Mouse (Mus musculus) urinary bladder, postnatal 0 days (tissue): Measurements from ENCODE around the gene Tmem119. TPM values are rescaled to one million over a fixed set of nuclear protein-coding genes. Genes with fewer than 3 reads are reported as not detected.

Experiments used
- polyA plus RNA-seq: library from polyadenylated mRNA; unstranded; fragments of >200 nt; fragmentation: Nextera tagmentation; extraction: Ambion mirVana; gene quantifications from 2 replicates; pipeline ENCODE4 v1.2.1, GENCODE M21; 2015

Tmem119 gene
- polyA plus RNA-seq = 63.1 and 65.8 TPM in 2 replicates

GRCm38 (mm10) chr5:113800280-113800679 is at the start of gene Tmem119:
Gene Tmem119, minus strand, starts transcription at chr5:113800516.

GRCm38 (mm10) chr5:113832490-113832901 is 32.2 kb upstream of the Tmem119 start, which contains the start of gene Selplg:
Gene Selplg, minus strand, starts transcription at chr5:113832644.

DNA sequence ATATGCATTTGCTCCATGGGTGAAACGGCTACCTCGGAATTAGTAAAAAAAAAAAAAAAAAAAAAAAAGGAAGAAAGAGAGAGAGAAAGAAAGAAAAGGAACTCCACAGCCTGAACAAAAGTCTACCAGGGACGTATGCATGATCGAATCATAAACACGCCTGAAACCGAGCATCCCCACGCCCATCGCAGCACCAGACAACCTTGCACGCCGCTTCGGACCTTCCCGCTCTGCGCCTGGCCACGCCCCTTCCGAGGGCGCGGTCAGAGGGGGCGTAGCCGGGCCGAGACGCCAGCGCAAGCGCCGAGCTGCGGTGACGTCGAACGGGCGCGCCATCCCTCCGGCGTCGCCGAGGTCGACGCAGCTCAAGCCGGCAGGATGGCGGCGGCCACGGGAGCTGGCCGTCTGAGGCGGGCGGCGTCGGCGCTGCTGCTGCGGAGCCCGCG is 27.8 kb downstream of the Tmem119 start, which contains the start of the genes Sart3 and Iscu:
Gene Sart3 (minus strand): TSS at position 61 of the 446 bp plus-strand sequence.
Gene Iscu (plus strand): TSS at position 299 of the 446 bp plus-strand sequence.

Other genes starting within 250 kb of the Tmem119 start
- 7.3 and 11.9 TPM in 2 replicates for gene Cmklr1, start 150.1 kb downstream of the Tmem119 start, polyA plus RNA-seq
- gene 1700069L16Rik, start 75.7 kb downstream of the Tmem119 start, polyA plus RNA-seq = not detected in 2 replicates
- gene Ficd, start 64.7 kb downstream of the Tmem119 start, polyA plus RNA-seq = 5.5 and 6.8 TPM in 2 replicates
- 12.2 and 12.3 TPM in 2 replicates for gene Sart3, start 28.0 kb downstream of the Tmem119 start, polyA plus RNA-seq
- 211 and 220 TPM in 2 replicates for gene Iscu, start 27.8 kb downstream of the Tmem119 start, polyA plus RNA-seq
- 4.0 and 14.8 TPM in 2 replicates for gene Selplg, start 32.1 kb upstream of the Tmem119 start, polyA plus RNA-seq
- 228 and 270 TPM in 2 replicates for gene Coro1c, start 108.2 kb upstream of the Tmem119 start, polyA plus RNA-seq
- gene Ssh1, start 193.4 kb upstream of the Tmem119 start, polyA plus RNA-seq = 7.4 and 9.3 TPM in 2 replicates
- not detected in 2 replicates for gene Dao, start 203.2 kb upstream of the Tmem119 start, polyA plus RNA-seq